Mouse (Mus musculus): ENCODE results near the gene Copz2.
"Not testable (repeated sequence)": the region's sequence is repeated elsewhere in the genome, so short reads cannot be mapped to it uniquely, and the experiment has no call there.

Gene Copz2

DNA sequence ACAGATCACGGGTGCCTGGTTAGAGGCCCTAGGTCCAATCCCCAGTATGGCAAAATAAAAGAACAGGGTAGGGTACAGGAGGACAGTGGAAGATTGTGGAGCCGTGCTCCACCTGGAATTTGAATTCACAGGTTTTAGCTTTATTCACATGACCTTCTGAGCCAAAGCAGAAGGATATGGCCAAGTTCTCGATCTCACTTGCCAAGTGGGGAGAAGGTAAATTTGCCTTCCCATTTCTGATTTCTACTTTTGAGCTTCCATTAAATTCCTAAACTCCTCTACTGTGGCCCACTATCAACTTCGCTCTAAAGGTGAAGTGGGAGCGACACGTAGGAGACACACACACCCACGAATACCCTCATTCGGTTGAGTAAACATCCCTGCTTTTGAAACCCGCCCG lies 20.8 kb upstream of the Copz2 start:
- no peak for DNase-seq (ENCODE audit: low spot score in 2 of 2)

DNA sequence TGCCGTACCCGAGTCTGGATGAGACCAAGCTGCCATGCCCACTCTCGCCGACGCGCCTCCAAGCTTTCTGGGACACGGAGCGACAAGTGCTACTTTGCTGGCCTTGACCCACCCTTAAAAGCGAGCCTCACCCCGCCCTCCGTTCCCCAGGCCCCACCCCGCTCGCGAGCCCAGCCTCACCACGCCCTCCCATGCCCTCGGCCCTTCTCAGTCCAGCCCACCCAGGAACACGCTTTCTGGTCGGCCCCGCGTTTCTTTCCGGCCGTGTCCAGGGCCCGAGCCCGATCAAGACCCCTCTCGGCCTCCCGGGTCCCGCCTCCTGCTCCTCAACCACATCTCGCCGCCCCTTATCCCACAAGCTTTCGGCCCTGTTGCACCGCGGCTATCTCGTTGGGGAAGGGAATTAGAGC lies 20.3 kb upstream of the Copz2 start:
- peak; percentile 88 to 89 for DNase-seq (ENCODE audit: low spot score in 2 of 2)

DNA sequence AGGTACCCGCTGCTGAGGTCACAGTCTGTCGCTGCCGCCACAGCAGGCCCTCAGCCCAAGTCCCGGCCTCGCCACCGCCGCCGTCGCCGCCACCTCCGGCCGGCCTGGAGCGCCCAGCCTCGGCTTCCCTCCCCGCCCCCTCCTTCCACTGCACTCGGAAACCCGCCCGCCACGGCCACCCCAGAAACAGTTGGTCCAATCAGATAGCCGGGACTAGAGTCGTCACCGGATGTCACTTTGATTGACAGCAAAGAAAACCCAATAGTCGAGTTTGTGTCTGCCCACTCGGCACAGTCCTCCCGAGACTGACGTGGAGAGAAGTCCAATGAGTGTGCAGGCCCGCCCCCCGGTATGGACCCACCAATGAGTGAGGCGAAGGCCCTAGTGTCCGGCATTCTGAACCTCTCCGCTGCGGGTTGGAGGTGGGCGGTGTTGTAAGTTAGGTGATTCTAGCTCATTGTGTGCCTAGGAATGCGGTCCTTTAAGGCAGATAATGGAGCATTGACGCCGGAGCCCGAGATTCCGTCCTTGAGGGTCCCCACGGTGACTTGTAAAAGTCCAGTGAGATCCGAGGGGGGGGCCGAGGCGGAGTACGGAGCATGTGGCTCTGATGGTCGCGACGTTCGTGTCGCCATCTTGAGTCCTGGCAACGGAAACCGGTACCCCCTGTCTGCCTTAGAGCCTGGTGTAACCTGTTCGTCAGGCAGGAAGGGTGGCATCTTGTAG lies 19.7 kb upstream of the Copz2 start, which contains the start of gene Nfe2l1:
TSS of gene Nfe2l1 (minus strand) at position 156 of the 726 bp plus-strand sequence.
- peak; percentile 100 for DNase-seq (ENCODE audit: low spot score in 2 of 2)

DNA sequence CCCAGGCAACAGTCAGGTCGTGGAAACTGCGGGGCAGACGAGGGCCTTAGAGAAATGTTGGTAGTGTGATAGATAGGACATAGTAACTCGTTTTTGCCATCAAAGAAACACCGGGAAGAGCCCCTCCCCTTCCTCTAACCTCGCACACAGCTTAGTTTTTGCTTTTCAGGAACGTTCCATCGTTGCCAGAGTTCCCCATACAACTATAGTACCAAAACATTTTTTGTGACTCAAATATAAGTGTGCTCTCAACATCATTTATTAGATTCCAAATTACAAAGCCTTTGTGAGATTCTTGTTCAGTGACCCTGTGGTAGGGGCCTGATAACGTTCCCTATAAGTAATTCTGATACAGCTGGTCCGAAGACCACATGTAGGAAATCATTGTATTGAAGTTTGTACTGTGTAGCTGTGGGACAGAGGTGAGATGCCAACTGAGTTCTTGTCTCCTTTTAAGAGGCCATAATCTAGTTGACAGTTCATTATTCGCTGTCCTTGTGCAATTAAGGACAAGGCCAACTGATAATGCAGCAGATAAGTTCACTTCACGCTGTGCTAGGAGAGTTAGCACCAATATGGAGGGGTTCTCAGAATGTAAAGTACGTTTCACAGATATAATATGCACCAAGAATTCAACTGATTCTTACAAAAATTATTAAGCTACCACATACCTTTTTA lies 19.0 kb upstream of the Copz2 start:
- DNase-seq (ENCODE audit: low spot score in 2 of 2): no peak

DNA sequence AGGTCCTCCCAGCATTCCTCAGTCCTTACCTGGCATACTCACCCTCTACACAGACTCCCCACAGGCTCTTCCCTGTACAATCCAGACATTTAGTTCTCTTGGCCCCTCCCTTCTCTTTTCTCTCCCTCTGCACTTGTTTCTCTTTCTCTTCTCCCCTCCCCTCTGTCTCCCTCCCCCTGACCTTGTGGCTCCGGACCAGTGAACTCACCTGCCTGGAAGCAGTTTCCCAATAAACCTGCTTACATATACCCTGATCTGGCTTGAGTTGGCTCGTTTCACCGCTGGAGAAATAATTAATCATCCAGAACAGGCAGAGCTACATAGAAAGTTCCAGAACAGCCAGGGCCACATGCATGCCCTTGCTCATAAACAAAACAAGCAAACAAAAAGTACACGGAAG lies 18.2 kb upstream of the Copz2 start:
- DNase-seq (ENCODE audit: low spot score in 2 of 2): no peak

DNA sequence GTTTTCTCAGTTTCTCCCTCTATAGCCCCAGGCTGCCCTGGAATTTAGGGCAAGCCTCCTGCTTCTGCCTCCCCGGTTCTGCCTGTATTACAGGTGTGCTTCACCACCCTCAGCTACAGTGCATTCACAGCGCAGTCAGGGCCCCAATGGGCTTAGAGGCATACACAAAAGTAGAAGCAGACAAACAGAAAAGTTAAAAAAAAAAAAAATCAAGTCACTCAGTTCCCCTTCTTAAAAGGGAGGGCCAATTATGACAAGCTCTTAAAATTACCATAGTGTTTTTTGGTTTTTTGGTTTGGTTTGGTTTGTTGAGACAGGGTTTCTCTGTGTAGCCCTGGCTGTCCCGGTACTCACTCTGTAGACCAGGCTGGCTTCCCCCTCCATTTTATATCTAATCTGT lies 17.1 kb upstream of the Copz2 start:
- DNase-seq (ENCODE audit: low spot score in 2 of 2): no peak

DNA sequence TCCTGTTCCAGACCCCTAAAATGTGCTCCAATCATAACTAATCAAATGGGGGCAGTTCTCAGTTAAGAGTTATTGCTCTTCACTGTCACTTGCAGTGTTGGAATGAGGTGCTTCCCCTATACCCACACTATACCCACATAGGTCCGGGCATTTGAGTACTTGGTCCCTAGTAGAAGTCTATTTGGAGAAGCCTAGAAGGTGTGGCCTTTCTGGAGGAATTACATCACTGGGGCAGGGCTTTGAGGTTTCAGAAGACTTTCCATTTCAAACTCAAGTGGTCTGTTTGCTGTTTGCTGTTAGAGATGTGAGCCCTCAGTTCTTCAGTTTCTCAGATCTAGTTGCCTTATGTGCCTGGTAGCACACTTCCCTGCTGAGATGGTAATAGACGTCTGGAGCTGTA lies 16.7 kb upstream of the Copz2 start:
- DNase-seq (ENCODE audit: low spot score in 2 of 2): no peak

DNA sequence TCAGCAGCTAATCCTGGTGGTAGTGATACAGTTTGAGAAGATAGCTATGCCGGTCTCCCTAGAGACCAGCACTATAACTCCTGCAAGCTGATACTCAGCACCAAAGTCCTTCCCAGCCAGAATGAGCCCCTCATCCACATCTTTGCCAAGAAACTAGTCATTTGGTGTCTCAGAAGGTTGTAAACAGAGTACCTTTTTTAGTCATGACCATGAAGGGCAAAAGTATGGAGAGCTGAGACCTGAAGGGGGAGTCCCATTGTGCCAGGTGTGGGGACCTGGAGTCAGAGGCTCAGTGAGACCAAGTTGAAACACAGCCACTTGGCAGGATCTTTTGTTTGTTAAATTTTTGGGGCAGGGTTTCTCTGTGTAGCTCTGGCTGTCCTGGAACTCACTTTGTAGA lies 15.5 kb upstream of the Copz2 start:
- DNase-seq (ENCODE audit: low spot score in 2 of 2): no peak

DNA sequence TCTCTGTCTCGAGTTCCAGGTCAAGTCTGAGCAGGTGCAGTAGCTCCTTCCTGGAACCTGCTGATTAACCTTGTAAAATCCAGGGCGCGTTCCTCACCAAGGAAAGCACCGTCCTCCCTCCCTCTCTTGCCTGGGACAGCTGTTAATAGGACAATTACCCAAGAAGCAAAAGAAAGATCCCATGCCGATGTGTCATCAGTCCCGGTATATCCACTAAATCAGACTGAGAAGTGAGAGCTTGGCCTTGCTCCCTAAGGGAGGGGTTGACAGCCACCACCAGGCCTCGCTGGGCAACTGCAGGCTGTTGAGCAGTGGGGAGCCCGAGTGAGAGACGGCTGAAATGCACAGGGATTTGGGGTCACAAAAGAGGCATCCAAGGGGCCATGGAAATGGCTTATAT lies 12.4 kb upstream of the Copz2 start:
- no peak for DNase-seq (ENCODE audit: low spot score in 2 of 2)

DNA sequence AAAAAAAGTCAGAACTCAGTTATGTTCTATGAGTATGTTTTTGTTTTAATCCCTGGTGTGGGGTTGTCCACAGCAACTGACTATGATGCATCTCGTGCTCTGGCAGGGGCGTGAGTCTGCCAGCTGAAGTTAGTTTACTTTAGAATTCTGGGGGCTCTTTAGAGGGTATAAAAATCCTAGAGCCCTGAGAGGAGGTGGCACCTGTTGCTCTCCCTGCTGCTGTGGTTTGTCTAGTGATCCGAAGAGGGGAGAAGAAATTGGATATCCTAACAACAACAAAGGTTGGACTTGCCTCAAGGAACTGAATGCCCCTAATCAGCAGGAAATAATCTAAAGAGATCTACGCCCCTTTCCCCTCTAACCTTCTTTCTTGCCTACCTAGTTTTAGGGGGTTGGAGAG lies 11.3 kb upstream of the Copz2 start:
- DNase-seq (ENCODE audit: low spot score in 2 of 2): no peak

DNA sequence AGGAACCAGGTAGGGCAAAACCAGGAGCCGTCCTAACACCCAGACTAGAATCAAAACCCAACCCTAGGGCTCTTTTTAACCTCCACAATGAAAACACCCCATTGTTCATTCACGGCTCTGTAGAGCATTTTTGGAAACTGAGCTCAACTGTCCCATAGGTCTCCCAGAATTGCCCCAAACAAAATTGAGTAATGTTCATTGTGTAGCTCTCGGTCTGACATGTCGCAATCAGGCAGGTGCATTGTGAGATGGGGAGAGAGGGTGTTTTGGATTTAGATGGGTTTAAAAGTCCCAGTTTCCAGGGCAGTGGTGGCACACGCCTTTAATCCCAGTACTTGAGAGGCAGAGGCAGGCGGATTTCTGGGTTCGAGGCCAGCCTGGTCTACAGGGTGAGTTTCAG lies 10.2 kb upstream of the Copz2 start:
- no peak for DNase-seq (ENCODE audit: low spot score in 2 of 2)

DNA sequence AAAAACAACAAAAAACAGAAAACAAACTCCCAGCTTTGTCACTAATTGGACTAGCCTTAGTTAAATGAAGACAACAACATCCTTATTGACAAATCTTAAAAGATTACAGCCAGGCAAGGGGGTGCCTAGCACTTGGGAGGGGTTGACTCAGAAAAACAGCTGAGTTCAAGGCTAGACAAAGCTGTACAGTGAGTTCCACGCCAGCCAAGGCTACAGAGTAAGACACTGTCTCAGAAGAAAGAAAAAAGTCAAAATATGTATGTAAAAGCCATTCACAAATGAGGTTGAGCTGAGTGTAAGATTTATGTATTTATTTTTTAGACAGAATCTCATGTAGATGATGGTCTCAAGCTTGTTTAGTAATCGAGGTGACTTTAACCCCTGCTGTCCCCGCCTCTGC lies 9.8 kb upstream of the Copz2 start:
- DNase-seq (ENCODE audit: low spot score in 2 of 2): no peak

DNA sequence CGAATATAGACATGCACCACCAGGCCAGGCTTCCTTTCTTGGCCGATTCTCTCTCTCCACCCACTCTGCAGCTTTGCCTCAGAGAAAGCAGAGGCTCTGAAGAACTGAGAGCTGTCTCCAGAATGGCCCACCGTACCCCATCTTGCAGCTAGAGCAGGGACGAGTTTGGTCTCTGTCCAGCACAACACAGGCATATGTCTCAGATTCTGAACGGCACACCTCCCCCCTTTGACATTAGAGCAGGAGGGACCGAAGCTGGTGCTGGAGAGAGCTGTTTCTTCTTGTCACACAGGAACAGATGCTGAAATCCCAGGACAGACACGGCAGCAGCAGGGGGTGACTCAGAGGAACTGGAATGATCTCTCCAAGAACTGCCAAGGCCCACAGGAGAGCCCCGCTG lies 9.4 kb upstream of the Copz2 start:
- no peak for DNase-seq (ENCODE audit: low spot score in 2 of 2)

DNA sequence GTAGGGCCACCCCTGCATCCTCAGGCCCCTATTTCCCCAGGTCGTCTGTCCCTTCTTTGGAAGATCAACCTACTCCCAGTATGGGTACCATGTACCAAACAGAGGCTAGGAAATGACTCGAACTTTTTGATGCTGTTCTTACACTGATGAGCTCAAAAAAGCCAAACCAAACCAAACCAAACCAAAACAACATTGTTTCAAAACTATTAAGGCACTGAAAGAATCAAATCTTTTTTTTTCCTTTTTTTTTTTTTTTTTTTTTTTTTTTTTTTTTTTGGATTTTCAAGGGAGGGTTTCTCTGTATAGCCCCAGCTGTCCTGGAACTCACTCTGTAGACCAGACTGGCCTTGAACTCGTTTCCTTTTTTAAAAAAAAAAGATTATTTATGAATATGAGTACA lies 6.0 kb upstream of the Copz2 start:
- no peak for DNase-seq (ENCODE audit: low spot score in 2 of 2)

DNA sequence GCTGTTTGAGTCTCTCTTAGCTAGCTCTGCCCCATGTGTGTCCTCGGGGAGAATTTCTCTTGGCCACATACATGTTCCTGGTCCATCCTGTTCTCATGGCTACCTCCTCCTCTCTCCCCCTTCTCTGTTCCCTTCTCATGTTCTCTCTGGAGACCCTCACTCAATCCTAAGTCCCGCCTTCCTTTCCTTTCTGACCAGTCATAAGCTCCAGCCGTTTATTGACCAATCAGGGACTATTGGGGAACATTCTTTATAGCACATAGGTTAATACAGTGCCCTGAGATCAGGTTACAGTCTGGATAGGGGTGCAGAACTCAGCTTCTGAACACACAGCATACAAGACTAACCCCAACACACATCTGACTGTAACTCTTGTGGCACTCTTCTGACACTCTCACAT lies 2.4 kb upstream of the Copz2 start:
- no peak for DNase-seq (ENCODE audit: low spot score in 2 of 2)

DNA sequence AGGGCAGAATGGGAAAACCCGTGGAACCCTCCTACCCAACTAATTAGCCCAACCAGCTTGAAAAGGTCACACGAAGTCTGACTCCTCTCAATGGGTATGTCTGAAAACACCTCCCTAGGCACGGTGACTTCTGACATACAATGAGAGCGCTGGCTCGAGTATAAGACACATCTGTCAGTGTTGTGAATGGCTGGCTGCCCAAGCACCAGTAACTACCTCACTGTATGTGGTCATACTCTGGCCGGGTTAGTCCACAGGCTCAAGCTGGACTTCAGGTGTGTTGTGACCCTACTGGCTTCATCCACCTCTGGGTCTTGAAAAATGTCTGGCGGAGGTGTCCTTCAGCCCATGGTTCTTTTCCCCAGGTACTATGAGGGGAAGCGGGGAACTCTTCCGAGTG lies 976 bp upstream of the Copz2 start:
- no peak for DNase-seq (ENCODE audit: low spot score in 2 of 2)

DNA sequence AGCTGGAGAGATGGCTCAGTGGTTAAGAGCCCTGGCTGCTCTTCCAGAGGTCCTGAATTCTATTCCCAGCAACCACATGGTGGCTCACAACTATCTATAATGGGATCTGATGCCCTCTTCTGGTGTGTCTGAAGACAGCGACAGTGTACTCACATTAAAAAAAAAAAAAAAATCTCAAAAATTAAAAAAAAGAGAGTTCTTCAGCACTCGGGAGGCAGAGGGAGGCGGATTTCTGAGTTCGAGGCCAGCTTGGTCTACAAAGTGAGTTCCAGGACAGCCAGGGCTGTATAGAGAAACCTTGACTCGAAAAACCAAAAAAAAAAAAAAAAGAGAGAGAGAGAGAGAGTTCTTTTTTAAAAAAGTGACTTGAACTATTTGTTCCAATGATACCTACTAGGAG lies 525 bp upstream of the Copz2 start:
- DNase-seq (ENCODE audit: low spot score in 2 of 2): not testable (repeated sequence)

DNA sequence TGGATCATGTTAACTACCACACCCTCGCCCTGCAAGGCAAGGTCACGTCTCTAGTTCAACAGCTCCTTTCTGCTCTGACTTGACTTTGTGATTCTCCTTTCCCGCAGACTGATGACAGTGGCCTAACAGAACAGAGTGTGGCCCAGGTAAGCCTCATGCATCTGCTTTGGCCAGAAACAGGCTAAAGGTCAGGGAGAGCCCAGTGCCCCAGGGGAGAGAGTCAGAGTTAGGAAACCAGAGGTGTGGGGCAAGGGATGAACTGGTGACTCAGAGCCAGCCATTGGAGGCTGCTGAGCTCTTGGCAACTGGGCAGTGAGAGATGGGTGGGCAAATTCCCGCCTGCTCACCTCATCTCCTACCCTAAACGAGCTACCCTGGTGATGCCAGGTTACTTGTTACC lies 7.8 kb downstream of the Copz2 start:
- no peak for DNase-seq (ENCODE audit: low spot score in 2 of 2)

DNA sequence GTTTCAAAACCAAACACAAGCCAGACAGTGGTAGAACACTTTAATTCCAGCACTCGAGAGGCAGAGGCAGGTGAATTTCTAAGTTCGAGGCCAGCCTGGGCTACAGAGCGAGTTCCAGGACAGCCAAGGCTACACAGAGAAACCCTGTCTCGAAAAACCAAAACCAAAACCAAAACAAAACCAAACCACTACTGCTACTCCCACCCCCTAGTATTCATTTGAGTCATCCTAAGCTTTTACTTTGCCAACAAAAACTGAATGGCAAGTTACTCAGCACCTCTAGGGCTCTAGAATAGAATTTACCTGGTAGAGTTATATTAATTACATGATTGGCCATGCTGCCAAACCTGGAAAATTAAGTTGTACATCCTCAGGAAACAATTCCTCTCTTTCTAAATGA lies 10.0 kb downstream of the Copz2 start:
- DNase-seq (ENCODE audit: low spot score in 2 of 2): no peak

DNA sequence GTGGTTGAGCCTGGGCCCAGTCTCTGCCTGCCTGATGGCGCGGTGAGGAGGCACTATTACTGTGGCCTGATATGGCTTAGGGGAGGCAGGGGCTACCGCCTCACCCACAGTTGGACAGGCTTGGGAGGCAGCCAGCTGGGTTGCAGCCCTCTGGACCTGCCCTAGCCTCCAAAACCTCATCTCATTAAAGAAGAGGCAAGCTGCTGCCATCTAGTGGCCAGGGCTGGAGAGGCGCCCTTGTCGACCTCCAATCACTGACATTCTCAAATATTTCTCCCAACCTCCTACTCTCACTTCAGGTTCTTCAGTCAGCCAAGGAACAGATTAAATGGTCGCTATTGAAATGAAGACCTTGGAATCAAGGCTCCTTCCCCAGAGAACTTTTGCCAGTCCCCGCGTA lies 10.9 kb downstream of the Copz2 start:
- peak; percentile 80 to 87 for DNase-seq (ENCODE audit: low spot score in 2 of 2)

DNA sequence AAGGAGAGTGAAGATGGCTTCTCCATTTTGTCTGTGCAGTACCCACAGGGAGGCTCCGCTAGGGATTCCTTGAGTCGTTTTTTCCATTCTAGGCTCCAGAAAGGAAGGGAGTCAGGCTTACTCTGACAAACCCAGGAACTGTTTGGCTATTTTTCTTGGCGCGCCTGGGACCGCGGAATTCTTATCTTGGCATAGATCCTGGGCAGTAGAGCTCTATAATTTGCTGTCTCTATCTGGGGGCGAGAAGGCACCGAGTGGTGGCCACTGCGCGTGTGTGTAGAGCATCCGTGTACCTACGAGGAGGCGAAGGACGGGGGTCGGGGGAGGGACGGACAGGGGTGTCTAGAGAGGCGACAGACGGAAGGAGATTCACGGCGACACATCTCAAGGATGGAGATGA lies 11.8 kb downstream of the Copz2 start:
- DNase-seq (ENCODE audit: low spot score in 2 of 2): peak; percentile 77 to 79

DNA sequence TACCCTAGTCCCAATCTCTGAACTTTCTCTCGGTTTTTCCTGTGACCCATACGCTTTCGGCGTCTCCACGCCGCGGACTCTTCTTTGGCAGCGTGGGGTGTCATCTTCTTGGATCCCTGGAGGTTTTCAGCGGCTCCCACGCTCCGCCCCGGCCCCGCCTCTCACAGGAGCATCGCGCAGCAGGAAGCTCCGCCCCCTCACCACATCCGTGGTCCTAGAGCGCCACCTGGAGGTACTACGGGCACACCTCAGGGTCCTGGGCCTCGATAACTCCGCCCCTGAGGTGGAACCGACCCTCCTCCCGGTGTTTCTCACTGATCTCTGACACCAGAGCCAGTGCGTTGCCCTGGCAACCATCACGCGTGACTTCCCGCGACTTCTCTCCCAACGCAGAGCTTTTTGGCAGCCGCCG lies 12.2 kb downstream of the Copz2 start:
- DNase-seq (ENCODE audit: low spot score in 2 of 2): peak; percentile 91 to 93

DNA sequence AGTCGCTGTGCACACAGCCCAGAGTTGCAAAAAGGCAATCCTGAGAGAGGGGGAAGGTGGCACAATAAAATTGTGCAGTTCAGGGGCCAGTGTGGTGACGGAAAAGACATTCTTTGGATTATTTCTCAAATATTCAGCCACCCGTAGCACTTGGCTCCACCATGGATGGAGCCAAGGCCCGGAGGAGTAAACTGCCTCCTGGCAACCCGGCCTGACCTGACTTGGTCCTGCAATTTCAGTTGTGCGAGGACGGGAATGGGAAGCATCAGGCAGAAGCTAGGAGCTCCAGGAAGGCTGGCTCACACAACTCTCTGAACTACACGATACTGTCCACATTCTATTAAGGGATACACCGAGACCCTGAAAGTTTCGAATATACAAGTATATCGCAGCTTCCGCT lies 12.9 kb downstream of the Copz2 start:
- no peak for DNase-seq (ENCODE audit: low spot score in 2 of 2)

Measured in heart, adult 9 months (tissue).